Mouse (Mus musculus): Measurements from ENCODE around the gene Gatad1. TPM values are rescaled to one million over a fixed set of nuclear protein-coding genes. Genes with fewer than 3 reads are reported as not detected.
A peak's percentile ranks its signal among the peaks of the same experiment; 100 is the strongest.
"Not testable (repeated sequence)": the region's sequence is repeated elsewhere in the genome, so short reads cannot be mapped to it uniquely, and the experiment has no call there.

Gatad1 gene
- polyA plus RNA-seq, 1 experiment, result not detected

- no peak for TF ChIP-seq CTCF (IDR thresholded peaks at IDR 0.05; ENCODE audit: insufficient read depth, low read depth, low read length)
- no peak for TF ChIP-seq POLR2A (IDR thresholded peaks at IDR 0.05; ENCODE audit: insufficient read depth, low read depth, low read length)
- H3K27ac ChIP-seq (ENCODE audit: insufficient read depth, low read depth, low read length), result no peak overlapping the region
- H3K4me1 ChIP-seq (ENCODE audit: control insufficient read depth, insufficient read depth, low read length), result no peaks in the 10 kb centered on the region
- H3K4me3 ChIP-seq (ENCODE audit: insufficient read depth, low read depth, low read length), result no peak overlapping the region
- WGBS, result 86% methylated on average over 2 of the region's 2 CpGs
Observed at GRCm38 (mm10) chr5:3665225-3665624, 8.2 kb upstream of the Gatad1 start.

- TF ChIP-seq POLR2A (IDR thresholded peaks at IDR 0.05; ENCODE audit: insufficient read depth, low read depth, low read length) (no peak), CTCF (IDR thresholded peaks at IDR 0.05; ENCODE audit: insufficient read depth, low read depth, low read length) (no peak)
- Histone ChIP-seq H3K27ac (ENCODE audit: insufficient read depth, low read depth, low read length) (no peak overlapping the region), H3K4me3 (ENCODE audit: insufficient read depth, low read depth, low read length) (no peak overlapping the region), H3K4me1 (ENCODE audit: control insufficient read depth, insufficient read depth, low read length) (no peaks in the 10 kb centered on the region)
- WGBS, result 95% methylated on average over 4 of the region's 4 CpGs
Observed at GRCm38 (mm10) chr5:3653801-3654200, 3.2 kb downstream of the Gatad1 start.

- H3K4me3 ChIP-seq (ENCODE audit: insufficient read depth, low read depth, low read length); H3K27ac ChIP-seq (ENCODE audit: insufficient read depth, low read depth, low read length); H3K4me1 ChIP-seq (ENCODE audit: control insufficient read depth, insufficient read depth, low read length): not testable (repeated sequence)
- WGBS, result 93% methylated on average over 19 of the region's 25 CpGs
Observed at GRCm38 (mm10) chr5:3652903-3653575, 3.9 kb downstream of the Gatad1 start.

- Histone ChIP-seq H3K4me3 (ENCODE audit: insufficient read depth, low read depth, low read length) (no peak overlapping the region), H3K27ac (ENCODE audit: insufficient read depth, low read depth, low read length) (no peak overlapping the region), H3K4me1 (ENCODE audit: control insufficient read depth, insufficient read depth, low read length) (peaks cover under 1% of the 10 kb centered on the region; the same call in 1 of the 2 replicates)
- WGBS, result 83% methylated on average over 5 of the region's 5 CpGs
- TF ChIP-seq POLR2A (IDR thresholded peaks at IDR 0.05; ENCODE audit: insufficient read depth, low read depth, low read length) (no peak), CTCF (IDR thresholded peaks at IDR 0.05; ENCODE audit: insufficient read depth, low read depth, low read length) (no peak)
Observed at GRCm38 (mm10) chr5:3651621-3652020, 5.4 kb downstream of the Gatad1 start.

GRCm38 (mm10) chr5:3650881-3651280, 6.1 kb downstream of the Gatad1 start, which contains the start of gene Tmbim7:
Tmbim7 (plus strand) TSS chr5:3651181.
- TF ChIP-seq CTCF (IDR thresholded peaks at IDR 0.05; ENCODE audit: insufficient read depth, low read depth, low read length) (no peak), POLR2A (IDR thresholded peaks at IDR 0.05; ENCODE audit: insufficient read depth, low read depth, low read length) (no peak)
- WGBS, result 67% methylated on average over 6 of the region's 6 CpGs

GRCm38 (mm10) chr5:3648849-3649210, 8.2 kb downstream of the Gatad1 start:
- WGBS, result 70% methylated on average over 4 of the region's 4 CpGs
- peaks cover 2% of the 10 kb centered on the region; the same call in 1 of the 2 replicates for H3K4me1 ChIP-seq (ENCODE audit: control insufficient read depth, insufficient read depth, low read length)
- no peak for TF ChIP-seq POLR2A (IDR thresholded peaks at IDR 0.05; ENCODE audit: insufficient read depth, low read depth, low read length)
- TF ChIP-seq CTCF (IDR thresholded peaks at IDR 0.05; ENCODE audit: insufficient read depth, low read depth, low read length), result no peak
- no peak overlapping the region for H3K4me3 ChIP-seq (ENCODE audit: insufficient read depth, low read depth, low read length)
- no peak overlapping the region for H3K27ac ChIP-seq (ENCODE audit: insufficient read depth, low read depth, low read length)

More at GRCm38 (mm10) chr5:3650881-3651280, 6.1 kb downstream of the Gatad1 start, which contains the start of gene Tmbim7:
- no peak within 1 kb of the TSS for H3K27ac ChIP-seq (ENCODE audit: insufficient read depth, low read depth, low read length)
- H3K4me1 ChIP-seq (ENCODE audit: control insufficient read depth, insufficient read depth, low read length), result peaks cover 2% of the 10 kb centered on the region; the same call in 1 of the 2 replicates
- no peak within 1 kb of the TSS for H3K4me3 ChIP-seq (ENCODE audit: insufficient read depth, low read depth, low read length)

- H3K4me3 ChIP-seq (ENCODE audit: insufficient read depth, low read depth, low read length), result no peak overlapping the region
- 47% methylated on average over 4 of the region's 4 CpGs for WGBS
- H3K27ac ChIP-seq (ENCODE audit: insufficient read depth, low read depth, low read length), result no peak overlapping the region
- H3K4me1 ChIP-seq (ENCODE audit: control insufficient read depth, insufficient read depth, low read length), result peaks cover 2% of the 10 kb centered on the region; the same call in 1 of the 2 replicates
- TF ChIP-seq CTCF (IDR thresholded peaks at IDR 0.05; ENCODE audit: insufficient read depth, low read depth, low read length) (no peak), POLR2A (IDR thresholded peaks at IDR 0.05; ENCODE audit: insufficient read depth, low read depth, low read length) (no peak)
Observed at GRCm38 (mm10) chr5:3648206-3648848, 8.7 kb downstream of the Gatad1 start.

- H3K4me1 ChIP-seq (ENCODE audit: control insufficient read depth, insufficient read depth, low read length), result peaks cover 2% of the 10 kb centered on the region; the same call in 1 of the 2 replicates
- peak overlapping the region; percentile 67; the same call in 1 of the 2 replicates for H3K27ac ChIP-seq (ENCODE audit: insufficient read depth, low read depth, low read length)
- TF ChIP-seq POLR2A (IDR thresholded peaks at IDR 0.05; ENCODE audit: insufficient read depth, low read depth, low read length) (peak; percentile 68), CTCF (IDR thresholded peaks at IDR 0.05; ENCODE audit: insufficient read depth, low read depth, low read length) (no peak)
- 0% methylated on average over 44 of the region's 46 CpGs for WGBS
- peak overlapping the region; percentile 100 for H3K4me3 ChIP-seq (ENCODE audit: insufficient read depth, low read depth, low read length)
Observed at GRCm38 (mm10) chr5:3647708-3648121, 9.3 kb downstream of the Gatad1 start.

GRCm38 (mm10) chr5:3646991-3647707, 9.8 kb downstream of the Gatad1 start:
- TF ChIP-seq POLR2A (IDR thresholded peaks at IDR 0.05; ENCODE audit: insufficient read depth, low read depth, low read length) (no peak), CTCF (IDR thresholded peaks at IDR 0.05; ENCODE audit: insufficient read depth, low read depth, low read length) (peak; percentile 36)
- peak overlapping the region; percentile 100 for H3K4me3 ChIP-seq (ENCODE audit: insufficient read depth, low read depth, low read length)
- peak overlapping the region; percentile 67; the same call in 1 of the 2 replicates for H3K27ac ChIP-seq (ENCODE audit: insufficient read depth, low read depth, low read length)
- WGBS, result under 1% methylated on average over 54 of the region's 60 CpGs
- peaks cover 2% of the 10 kb centered on the region; the same call in 1 of the 2 replicates for H3K4me1 ChIP-seq (ENCODE audit: control insufficient read depth, insufficient read depth, low read length)

Data from olfactory bulb, adult 2 months (tissue).